12 mouse cellular contexts compared by ENCODE assay signal in the genomic region with DNA sequence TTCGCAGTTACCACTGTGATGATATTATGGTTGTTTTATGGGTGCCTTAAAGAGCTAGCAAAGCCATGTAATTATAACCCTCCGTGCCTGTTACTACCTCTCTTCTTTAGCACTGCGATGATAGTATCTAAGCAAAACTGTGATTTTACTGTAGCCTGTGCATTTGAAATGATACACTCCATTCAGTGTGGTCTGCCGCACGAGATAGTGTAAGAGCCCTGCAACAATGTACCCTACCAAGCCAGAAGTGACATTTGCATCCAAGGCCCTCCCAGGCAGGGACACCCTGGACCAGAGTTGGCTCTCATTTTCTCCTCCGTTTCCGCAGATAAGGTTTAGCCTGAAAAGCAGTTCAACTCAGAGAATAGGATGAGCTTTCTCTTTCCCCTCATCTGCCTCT. TPM values are rescaled to one million over a fixed set of nuclear protein-coding genes. Genes with fewer than 3 reads are reported as not detected.
DNase-seq lines count a peak whose midpoint lies in the region; ATAC-seq and TF ChIP-seq lines count a peak whose summit lies in the region.
"Had no signal": no experiment of that assay in that cellular context is flagged by ENCODE, and none has a peak within 500 bp of the region (broad histone marks: within the 10 kb centered on the region; RNA-seq: fewer than 3 reads in every experiment).

No protein-coding gene starts in this region.

- no peak overlapping the region for H3K9ac ChIP-seq in hindbrain, embryonic 14.5 days
- H3K9ac ChIP-seq in midbrain, embryonic 12.5 days (replicated peaks), result no peak overlapping the region
- no peak overlapping the region for H3K9ac ChIP-seq in midbrain, embryonic 11.5 days (ENCODE audit: low read length)
- H3K9ac ChIP-seq in heart, embryonic 12.5 days, result no peak overlapping the region

- no peak for TF ChIP-seq POLR2A in myocyte (IDR thresholded peaks at IDR 0.05; ENCODE audit: insufficient read length, low read depth)

- H3ac ChIP-seq in myocyte (ENCODE audit: control insufficient read depth, insufficient read length), result no peak overlapping the region

- no peak overlapping the region for H3K27ac ChIP-seq in hindbrain, embryonic 10.5 days
- no peak overlapping the region for H3K27ac ChIP-seq in hindbrain, embryonic 14.5 days
- H3K27ac ChIP-seq in midbrain, embryonic 12.5 days (replicated peaks), result no peak overlapping the region
- H3K27ac ChIP-seq in midbrain, embryonic 11.5 days (ENCODE audit: low read depth, low read length), result no peak overlapping the region
- no peak overlapping the region for H3K27ac ChIP-seq in heart, embryonic 12.5 days (ENCODE audit: poor library complexity, severe bottlenecking)
- H3K27ac ChIP-seq: embryonic facial prominence, embryonic 15.5 days had no signal

- H3K36me3 ChIP-seq in hindbrain, embryonic 10.5 days, result no peaks in the 10 kb centered on the region
- H3K36me3 ChIP-seq in hindbrain, embryonic 14.5 days (replicated peaks; ENCODE audit: control insufficient read depth, insufficient read depth), result no peaks in the 10 kb centered on the region
- H3K36me3 ChIP-seq in midbrain, embryonic 12.5 days, result no peaks in the 10 kb centered on the region
- no peaks in the 10 kb centered on the region for H3K36me3 ChIP-seq in midbrain, embryonic 11.5 days (ENCODE audit: control insufficient read depth, insufficient read depth, low read length)
- H3K36me3 ChIP-seq in heart, embryonic 12.5 days, result no peaks in the 10 kb centered on the region
- H3K36me3 ChIP-seq in myocyte (ENCODE audit: control insufficient read depth, insufficient read depth), result no peaks in the 10 kb centered on the region
- H3K36me3 ChIP-seq: embryonic facial prominence, embryonic 15.5 days had no signal

- no peak for DNase-seq in hindbrain, embryonic 10.5 days (ENCODE audit: low spot score)
- DNase-seq in hindbrain, embryonic 14.5 days (ENCODE audit: low spot score), result no peak
- DNase-seq in midbrain, embryonic 11.5 days (ENCODE audit: low spot score, missing footprints), result no peak
- no peak for DNase-seq in retina, embryonic 14.5 days (ENCODE audit: low spot score)
- no peak for DNase-seq in layer of hippocampus, postnatal 25 days (ENCODE audit: extremely low spot score in 1 of 2, low spot score in 1 of 2)
- DNase-seq: thymus, adult 18-20 months had no signal

- H3K4me3 ChIP-seq in hindbrain, embryonic 10.5 days, result peak overlapping the region; percentile 54; the same call in 1 of the 2 replicates
- no peak overlapping the region for H3K4me3 ChIP-seq in hindbrain, embryonic 14.5 days (replicated peaks; ENCODE audit: low read length)
- no peak overlapping the region for H3K4me3 ChIP-seq in midbrain, embryonic 12.5 days
- H3K4me3 ChIP-seq in midbrain, embryonic 11.5 days (ENCODE audit: low read depth, low read length), result no peak overlapping the region; the same call in 1 of the 2 replicates
- peak overlapping the region; percentile 51; the same call in 1 of the 2 replicates for H3K4me3 ChIP-seq in heart, embryonic 12.5 days
- no peak overlapping the region for H3K4me3 ChIP-seq in myocyte

- no peaks in the 10 kb centered on the region for H3K79me2 ChIP-seq in myocyte (ENCODE audit: control insufficient read depth, insufficient read depth)

- no peak for ATAC-seq in hindbrain, embryonic 14.5 days (ENCODE audit: low FRiP score)
- ATAC-seq in midbrain, embryonic 12.5 days (ENCODE audit: low FRiP score, low read depth), result no peak
- ATAC-seq in midbrain, embryonic 11.5 days (ENCODE audit: low FRiP score), result no peak
- ATAC-seq in heart, embryonic 12.5 days (ENCODE audit: insufficient number of reproducible peaks, low FRiP score), result no peak
- ATAC-seq: CD4-positive, CD25-positive, alpha-beta regulatory T cell, adult 4 months had no signal

- H3K27me3 ChIP-seq in hindbrain, embryonic 10.5 days (ENCODE audit: insufficient read depth, poor library complexity, severe bottlenecking), result peaks cover 28% of the 10 kb centered on the region
- peaks cover 22% of the 10 kb centered on the region for H3K27me3 ChIP-seq in hindbrain, embryonic 14.5 days (ENCODE audit: control insufficient read depth, insufficient read depth, low read length)
- H3K27me3 ChIP-seq in midbrain, embryonic 12.5 days, result peaks cover 18% of the 10 kb centered on the region
- H3K27me3 ChIP-seq in midbrain, embryonic 11.5 days (ENCODE audit: control insufficient read depth, insufficient read depth, low read length), result peaks cover 5% of the 10 kb centered on the region
- peaks cover 26% of the 10 kb centered on the region for H3K27me3 ChIP-seq in heart, embryonic 12.5 days (replicated peaks)
- no peaks in the 10 kb centered on the region for H3K27me3 ChIP-seq in myocyte (ENCODE audit: control insufficient read depth, insufficient read depth, insufficient read length)
- H3K27me3 ChIP-seq: Patski had no signal

- H3K4me1 ChIP-seq in hindbrain, embryonic 10.5 days (replicated peaks), result peaks cover 11% of the 10 kb centered on the region
- peaks cover 8% of the 10 kb centered on the region; the same call in 1 of the 2 replicates for H3K4me1 ChIP-seq in hindbrain, embryonic 14.5 days (replicated peaks; ENCODE audit: control insufficient read depth, insufficient read depth, low read length)
- H3K4me1 ChIP-seq in midbrain, embryonic 12.5 days, result peaks cover 10% of the 10 kb centered on the region
- peaks cover 6% of the 10 kb centered on the region; the same call in 1 of the 2 replicates for H3K4me1 ChIP-seq in midbrain, embryonic 11.5 days (ENCODE audit: control insufficient read depth, insufficient read depth, low read length)
- peaks cover 12% of the 10 kb centered on the region for H3K4me1 ChIP-seq in heart, embryonic 12.5 days (replicated peaks)

- WGBS in hindbrain, embryonic 10.5 days, result 74% methylated on average over 7 of the region's 7 CpGs
- WGBS in hindbrain, embryonic 14.5 days, result 76% methylated on average over 7 of the region's 7 CpGs
- WGBS in midbrain, embryonic 12.5 days, result 72% methylated on average over 7 of the region's 7 CpGs
- WGBS in midbrain, embryonic 11.5 days, result 76% methylated on average over 7 of the region's 7 CpGs
- 63% methylated on average over 7 of the region's 7 CpGs for WGBS in heart, embryonic 12.5 days

- H3K4me2 ChIP-seq in hindbrain, embryonic 14.5 days (replicated peaks), result no peak overlapping the region
- peak overlapping the region; percentile 61; the same call in 1 of the 2 replicates for H3K4me2 ChIP-seq in midbrain, embryonic 12.5 days (replicated peaks)
- H3K4me2 ChIP-seq in midbrain, embryonic 11.5 days, result no peak overlapping the region
- H3K4me2 ChIP-seq in heart, embryonic 12.5 days, result peak overlapping the region; percentile 83; the same call in 1 of the 2 replicates
- H3K4me2 ChIP-seq in myocyte (ENCODE audit: low read depth), result peak overlapping the region; percentile 48

- H3K9me3 ChIP-seq in hindbrain, embryonic 10.5 days, result no peaks in the 10 kb centered on the region
- no peaks in the 10 kb centered on the region for H3K9me3 ChIP-seq in hindbrain, embryonic 14.5 days (ENCODE audit: control insufficient read depth, low read length)
- no peaks in the 10 kb centered on the region for H3K9me3 ChIP-seq in midbrain, embryonic 12.5 days
- H3K9me3 ChIP-seq in midbrain, embryonic 11.5 days (ENCODE audit: control insufficient read depth, low read length), result no peaks in the 10 kb centered on the region
- H3K9me3 ChIP-seq in heart, embryonic 12.5 days (replicated peaks), result no peaks in the 10 kb centered on the region
- H3K9me3 ChIP-seq: embryonic facial prominence, embryonic 15.5 days had no signal

TF ChIP-seq in myocyte, 11 proteins besides CTCF, POLR2A, EP300 and RAD21:
- TF ChIP-seq MYOG (IDR thresholded peaks at IDR 0.05; ENCODE audit: control insufficient read depth in 1 of 3, insufficient read depth in 1 of 3, insufficient read length in 2 of 3, low read depth in 2 of 3) (no peak), TCF3 (IDR thresholded peaks at IDR 0.05; ENCODE audit: insufficient read length, low read depth) (no peak), USF1 (IDR thresholded peaks at IDR 0.05; ENCODE audit: low read depth) (no peak)

RNA-seq across cellular contexts. Expression of a gene that starts 0.7 kb away (rescaled TPM):
- polyA plus RNA-seq in hindbrain, embryonic 10.5 days (2016; fragmentation: Nextera tagmentation; extraction: Ambion mirVana), result 0.05 and 0.18 TPM in 2 replicates
- 0.25 TPM in 2 replicates for polyA plus RNA-seq in hindbrain, embryonic 14.5 days (2014; fragmentation: Nextera tagmentation; extraction: Ambion mirVana)
- polyA plus RNA-seq in midbrain, embryonic 12.5 days (2016; fragmentation: Nextera tagmentation; extraction: Ambion mirVana), result 0.07 and 0.13 TPM in 2 replicates
- 0.04 and 0.07 TPM in 2 replicates for polyA plus RNA-seq in midbrain, embryonic 11.5 days (2014; fragmentation: Nextera tagmentation; extraction: Ambion mirVana)
- polyA plus RNA-seq in heart, embryonic 12.5 days (2016; fragmentation: Nextera tagmentation; extraction: Ambion mirVana), result 0.33 and 0.49 TPM in 2 replicates
- polyA plus RNA-seq in myocyte (2012; fragmentation: generic; extraction: Trizol), result 0.19 TPM
- under 1 TPM; 0.42 to 0.96 TPM for total RNA-seq in layer of hippocampus, postnatal 25 days (2021)

RNA-seq across cellular contexts. Expression of a gene that starts 0.7 kb away (rescaled TPM):
- polyA plus RNA-seq in hindbrain, embryonic 10.5 days (2016; fragmentation: Nextera tagmentation; extraction: Ambion mirVana), result 0.10 and 0.18 TPM in 2 replicates
- 0.33 and 0.48 TPM in 2 replicates for polyA plus RNA-seq in hindbrain, embryonic 14.5 days (2014; fragmentation: Nextera tagmentation; extraction: Ambion mirVana)
- polyA plus RNA-seq in midbrain, embryonic 12.5 days (2016; fragmentation: Nextera tagmentation; extraction: Ambion mirVana), result 0.09 and 0.10 TPM in 2 replicates
- polyA plus RNA-seq in midbrain, embryonic 11.5 days (2014; fragmentation: Nextera tagmentation; extraction: Ambion mirVana), result 0.10 and 0.11 TPM in 2 replicates
- 0.54 and 0.60 TPM in 2 replicates for polyA plus RNA-seq in heart, embryonic 12.5 days (2016; fragmentation: Nextera tagmentation; extraction: Ambion mirVana)
- polyA plus RNA-seq in myocyte (2012; fragmentation: generic; extraction: Trizol), result 0.08 TPM
- total RNA-seq in layer of hippocampus, postnatal 25 days (2021), result under 1 TPM; 0.34 to 0.59 TPM
- polyA plus RNA-seq: CD4-positive, CD25-positive, alpha-beta regulatory T cell, adult 4 months had no signal

Comparison
In these comparisons a context has a peak if more than half of its experiments do, and no peak if none do; other contexts are left out.
1. H3K4me3 ChIP-seq: peak in hindbrain, embryonic 10.5 days (single experiment) and heart, embryonic 12.5 days (single experiment); none in hindbrain, embryonic 14.5 days (single experiment), midbrain, embryonic 12.5 days (single experiment), midbrain, embryonic 11.5 days (single experiment) and myocyte (single experiment).
2. H3K4me2 ChIP-seq: peak in midbrain, embryonic 12.5 days (single experiment), heart, embryonic 12.5 days (single experiment) and myocyte (single experiment); none in hindbrain, embryonic 14.5 days (single experiment) and midbrain, embryonic 11.5 days (single experiment).